Mouse (Mus musculus) liver, postnatal 0 days (tissue): ENCODE results near the gene 2410141K09Rik.
"Not testable (repeated sequence)": the region's sequence is repeated elsewhere in the genome, so short reads cannot be mapped to it uniquely, and the experiment has no call there.

ENCODE experiments used
- CTCF ChIP-seq: sonication (generic); IDR thresholded peaks from 2 replicates; pipeline ENCODE4 v1.5.1; 2016; ENCODE audit warnings: antibody characterized with exemption, low read depth
- EP300 ChIP-seq: IDR thresholded peaks from 2 replicates; pipeline ENCODE4 v1.6.1; 2016; ENCODE audit warnings: antibody characterized with exemption, low read depth, mild to moderate bottlenecking

GRCm38 (mm10) chr13:66426858-66427257 lies 14.1 kb downstream of the 2410141K09Rik start:
- not testable (repeated sequence) for TF ChIP-seq CTCF, EP300
